Mouse (Mus musculus): ENCODE data around the gene Clpb.

DNA sequence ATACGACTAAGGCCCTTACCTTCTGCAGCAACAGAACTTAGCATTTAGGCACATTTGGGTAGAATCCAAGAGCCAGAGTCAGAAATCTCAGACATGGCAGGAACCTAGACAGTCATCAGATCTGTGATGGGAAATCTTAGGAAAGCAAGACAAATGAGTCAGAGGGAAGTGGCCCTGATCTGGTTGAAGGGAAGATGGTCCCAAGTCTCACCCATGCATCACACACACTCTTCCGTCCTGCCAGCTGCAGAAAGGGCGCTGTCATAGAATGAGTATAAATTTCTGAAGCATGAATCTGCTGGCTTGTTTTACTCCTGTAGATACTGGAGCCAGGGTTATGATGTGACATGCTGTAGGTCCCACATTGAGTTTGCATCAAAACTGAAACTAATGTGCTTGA lies 88.9 kb downstream of the Clpb start:
- TF ChIP-seq CTCF (IDR thresholded peaks at IDR 0.05; ENCODE audit: control insufficient read depth, insufficient read depth, low read length) (no peak), POLR2A (IDR thresholded peaks at IDR 0.05; ENCODE audit: borderline replicate concordance, control insufficient read depth, low read depth, low read length) (no peak)

All from bone marrow, adult 2 months (tissue).